Mouse (Mus musculus): ENCODE data around the gene A730009L09Rik. TPM values are rescaled to one million over a fixed set of nuclear protein-coding genes. Genes with fewer than 3 reads are reported as not detected.

A730009L09Rik gene
- total RNA-seq, 4 experiments from 2014 or later, result not detected

- DNase-seq (ENCODE audit: low spot score), result no peak
These were observed 44.8 kb downstream of the A730009L09Rik start for GRCm38 (mm10) chr16:84559569-84560278.

- DNase-seq (ENCODE audit: low spot score), result no peak
These were observed 45.3 kb downstream of the A730009L09Rik start for GRCm38 (mm10) chr16:84560279-84560602.

Other genes starting within 250 kb of the A730009L09Rik start
- gene Mrpl39, start 220.6 kb downstream of the A730009L09Rik start, total RNA-seq (2022), result 10 to 100 TPM; 39.8 to 52.5 (median 45.3) TPM